Mouse (Mus musculus): ENCODE measurements at regions not wholly inside any gene's neighbourhood (a gene's known extent, or its start where the extent isn't known, plus 50 kb on each side); places are given as distances from the start of the nearest gene placed in this dataset.

GRCm38 (mm10) chr17:68223170-68223569 is 50.4 kb upstream of the L3mbtl4 start:
- no peak for DNase-seq

Measured in heart, adult 18-20 months (tissue).